Mouse (Mus musculus) thymus, postnatal 0 days (tissue): Measurements from ENCODE around the gene Acss2. TPM values are rescaled to one million over a fixed set of nuclear protein-coding genes. Genes with fewer than 3 reads are reported as not detected.
A peak's percentile ranks its signal among the peaks of the same experiment; 100 is the strongest.
"Not testable (repeated sequence)": the region's sequence is repeated elsewhere in the genome, so short reads cannot be mapped to it uniquely, and the experiment has no call there.

Experiments
- DNase-seq: peaks from one replicate; pipeline ENCODE4 v3.0.0-alpha.2; 2015; ENCODE audit warnings: low spot score
- polyA plus RNA-seq: library from polyadenylated mRNA; unstranded; fragments of >200 nt; fragmentation: Nextera tagmentation; extraction: Ambion mirVana; gene quantifications from 2 replicates; pipeline ENCODE4 v1.2.1, GENCODE M21; 2015

Acss2 gene
- polyA plus RNA-seq, 1 experiment from 2014 or later: 35.7 TPM

- peak; percentile 31 for DNase-seq
These were observed 20.2 kb downstream of the Acss2 start for GRCm38 (mm10) chr2:155537761-155538462.

GRCm38 (mm10) chr2:155538463-155539057 lies 20.8 kb downstream of the Acss2 start:
- not testable (repeated sequence) for DNase-seq

- no peak for DNase-seq
These were observed 21.9 kb downstream of the Acss2 start for GRCm38 (mm10) chr2:155539696-155540095.

- DNase-seq: no peak
These were observed 23.2 kb downstream of the Acss2 start for GRCm38 (mm10) chr2:155540822-155541458.

GRCm38 (mm10) chr2:155546955-155547354 lies 29.2 kb downstream of the Acss2 start:
- no peak for DNase-seq

- peak; percentile 53 for DNase-seq
These were observed 34.6 kb downstream of the Acss2 start for GRCm38 (mm10) chr2:155552336-155552735.

- peak; percentile 81 for DNase-seq
These were observed 35.2 kb downstream of the Acss2 start for GRCm38 (mm10) chr2:155552949-155553354.

- peak; percentile 63 for DNase-seq
These were observed 36.8 kb downstream of the Acss2 start for GRCm38 (mm10) chr2:155554426-155554985.

GRCm38 (mm10) chr2:155562209-155562608 lies 44.5 kb downstream of the Acss2 start:
- no peak for DNase-seq

GRCm38 (mm10) chr2:155562934-155563333 lies 45.2 kb downstream of the Acss2 start:
- no peak for DNase-seq

GRCm38 (mm10) chr2:155567751-155568150 lies 50.0 kb downstream of the Acss2 start:
- no peak for DNase-seq

- no peak for DNase-seq
These were observed 51.6 kb downstream of the Acss2 start for GRCm38 (mm10) chr2:155569223-155569807.

GRCm38 (mm10) chr2:155573001-155573400 lies 55.3 kb downstream of the Acss2 start:
- DNase-seq: no peak

GRCm38 (mm10) chr2:155573996-155574395 lies 56.2 kb downstream of the Acss2 start:
- DNase-seq: no peak

- no peak for DNase-seq
These were observed 57.0 kb downstream of the Acss2 start for GRCm38 (mm10) chr2:155574700-155575099.

- DNase-seq: no peak
These were observed 58.9 kb downstream of the Acss2 start for GRCm38 (mm10) chr2:155576656-155577055.

- no peak for DNase-seq
These were observed 62.6 kb downstream of the Acss2 start for GRCm38 (mm10) chr2:155580331-155580730.

GRCm38 (mm10) chr2:155582384-155582995 lies 64.7 kb downstream of the Acss2 start:
- no peak for DNase-seq

- no peak for DNase-seq
These were observed 65.2 kb downstream of the Acss2 start for GRCm38 (mm10) chr2:155582996-155583395.

GRCm38 (mm10) chr2:155583927-155584530 lies 66.3 kb downstream of the Acss2 start:
- DNase-seq: peak; percentile 60

GRCm38 (mm10) chr2:155585082-155585481 lies 67.3 kb downstream of the Acss2 start:
- DNase-seq: no peak
